Mouse (Mus musculus) thymus, adult 2 months (tissue): ENCODE measurements at regions not wholly inside any gene's neighbourhood (a gene's known extent, or its start where the extent isn't known, plus 50 kb on each side); places are given as distances from the start of the nearest gene placed in this dataset.

Experiments
- DNase-seq: peaks from one replicate; pipeline ENCODE4 v3.0.0; 2021
- H3K27ac ChIP-seq: fragments of 200-500 bp; 2 replicates; pipeline ENCODE4 v1.5.1; 2012; ENCODE audit warnings: low read length, control low read depth; ENCODE audit not compliant: control insufficient read depth, insufficient read depth
- H3K27me3 ChIP-seq: fragments of 200-500 bp; 2 replicates; pipeline ENCODE4 v1.6.1; 2012; ENCODE audit warnings: mild to moderate bottlenecking, low read length, moderate library complexity, mixed read lengths; ENCODE audit not compliant: control insufficient read depth, insufficient read depth
- H3K36me3 ChIP-seq: fragments of 200-500 bp; 2 replicates; pipeline ENCODE4 v1.6.1; 2012; ENCODE audit warnings: mild to moderate bottlenecking, low read length, moderate library complexity; ENCODE audit not compliant: control insufficient read depth, insufficient read depth
- H3K4me1 ChIP-seq: fragments of 200-500 bp; replicated peaks from 2 replicates; pipeline ENCODE4 v1.6.1; 2012; ENCODE audit warnings: low read length; ENCODE audit not compliant: control insufficient read depth, insufficient read depth
- H3K4me3 ChIP-seq: fragments of 200-500 bp; 2 replicates; pipeline ENCODE4 v1.5.1; 2012; ENCODE audit warnings: mild to moderate bottlenecking, low read length, control low read depth, moderate library complexity; ENCODE audit not compliant: control insufficient read depth, insufficient read depth
- CTCF ChIP-seq: fragments of 200-500 bp; IDR thresholded peaks from 2 replicates; pipeline ENCODE4 v1.5.1; 2012; ENCODE audit warnings: mild to moderate bottlenecking, control low read depth, low read length, moderate library complexity, borderline replicate concordance; ENCODE audit not compliant: control insufficient read depth, poor library complexity, insufficient read depth; ENCODE audit errors: extremely low read depth
- POLR2A ChIP-seq: fragments of 200-500 bp; IDR thresholded peaks from 2 replicates; pipeline ENCODE4 v1.6.1; 2012; ENCODE audit warnings: mild to moderate bottlenecking, low read length, control low read depth, moderate library complexity; ENCODE audit not compliant: control insufficient read depth, poor library complexity, insufficient read depth; ENCODE audit errors: extremely low read depth
- WGBS: fragments of 180-500 bp; shearing (Covaris S2); methylation state at CpG from one replicate; pipeline ENCODE4 v1.1.7; 2018; 5-methylcytosine and 5-hydroxymethylcytosine counted together

GRCm38 (mm10) chr2:148503143-148503854, 59.9 kb upstream of the Cd93 start:
- Histone ChIP-seq H3K4me3 (no peak overlapping the region), H3K27me3 (no peaks in the 10 kb centered on the region), H3K4me1 (no peaks in the 10 kb centered on the region), H3K36me3 (no peaks in the 10 kb centered on the region), H3K27ac (no peak overlapping the region)
- WGBS, result 93% methylated on average over 2 of the region's 2 CpGs
- TF ChIP-seq CTCF, result no peak
- TF ChIP-seq POLR2A, result no peak
- no peak for DNase-seq

- 87% methylated on average over 2 of the region's 2 CpGs for WGBS
- no peaks in the 10 kb centered on the region for H3K36me3 ChIP-seq
- TF ChIP-seq CTCF (no peak), POLR2A (no peak)
- DNase-seq, result no peak
- H3K4me1 ChIP-seq, result no peaks in the 10 kb centered on the region
- no peak overlapping the region for H3K4me3 ChIP-seq
- no peaks in the 10 kb centered on the region for H3K27me3 ChIP-seq
- H3K27ac ChIP-seq, result no peak overlapping the region
Observed at GRCm38 (mm10) chr2:148502321-148502720, 59.0 kb upstream of the Cd93 start.

GRCm38 (mm10) chr2:148500235-148500936, 57.0 kb upstream of the Cd93 start:
- Histone ChIP-seq H3K4me3 (no peak overlapping the region), H3K36me3 (no peaks in the 10 kb centered on the region), H3K27me3 (no peaks in the 10 kb centered on the region), H3K4me1 (no peaks in the 10 kb centered on the region), H3K27ac (no peak overlapping the region)
- no peak for DNase-seq
- TF ChIP-seq CTCF, result no peak
- TF ChIP-seq POLR2A, result no peak
- WGBS, result 77% methylated on average over 6 of the region's 6 CpGs

DNA sequence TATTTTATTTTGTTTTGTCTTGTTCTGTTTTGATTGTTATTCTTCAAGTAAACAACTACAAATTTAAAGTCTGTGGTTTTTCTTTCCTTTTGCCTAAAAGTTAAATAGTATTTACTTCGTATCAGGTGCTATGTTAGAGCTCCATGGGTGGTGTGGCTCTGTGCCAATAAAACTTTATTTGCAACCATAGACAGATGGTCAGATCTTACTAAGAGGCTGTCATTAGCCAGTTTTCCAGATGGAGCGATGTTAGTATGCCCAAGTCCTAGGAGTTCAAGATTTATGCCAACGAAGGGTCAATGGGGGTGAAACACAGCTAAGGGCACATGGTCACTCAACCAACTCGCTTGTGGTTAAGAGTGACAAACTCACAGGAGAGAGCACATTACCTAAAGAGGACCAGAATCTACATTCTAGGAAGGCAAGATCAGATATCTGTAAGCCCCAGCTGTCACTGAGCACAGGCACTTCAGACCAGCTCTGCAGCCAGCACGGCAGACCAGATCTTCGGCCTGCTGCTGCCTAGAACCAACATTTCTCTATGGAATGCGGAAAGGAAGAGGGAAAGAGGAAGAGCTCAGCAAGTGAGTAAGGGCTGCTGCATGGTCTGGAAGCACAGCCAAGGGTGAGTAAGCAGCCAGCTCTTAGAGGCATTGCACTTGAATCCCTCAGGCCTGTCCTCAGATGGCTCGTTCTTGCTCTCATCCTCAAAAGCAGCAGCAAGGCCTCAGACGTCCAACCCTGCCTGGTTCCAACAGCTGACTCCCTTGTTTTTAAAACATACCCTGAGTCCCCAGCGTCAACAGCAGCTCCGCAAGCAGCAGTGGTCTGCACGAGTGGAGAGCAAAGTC, 54.3 kb upstream of the Cd93 start:
- 92% methylated on average over 12 of the region's 12 CpGs for WGBS
- no peak for DNase-seq
- Histone ChIP-seq H3K27ac (no peak overlapping the region), H3K4me3 (no peak overlapping the region), H3K27me3 (no peaks in the 10 kb centered on the region), H3K4me1 (no peaks in the 10 kb centered on the region), H3K36me3 (no peaks in the 10 kb centered on the region)
- no peak for TF ChIP-seq POLR2A
- no peak for TF ChIP-seq CTCF

DNA sequence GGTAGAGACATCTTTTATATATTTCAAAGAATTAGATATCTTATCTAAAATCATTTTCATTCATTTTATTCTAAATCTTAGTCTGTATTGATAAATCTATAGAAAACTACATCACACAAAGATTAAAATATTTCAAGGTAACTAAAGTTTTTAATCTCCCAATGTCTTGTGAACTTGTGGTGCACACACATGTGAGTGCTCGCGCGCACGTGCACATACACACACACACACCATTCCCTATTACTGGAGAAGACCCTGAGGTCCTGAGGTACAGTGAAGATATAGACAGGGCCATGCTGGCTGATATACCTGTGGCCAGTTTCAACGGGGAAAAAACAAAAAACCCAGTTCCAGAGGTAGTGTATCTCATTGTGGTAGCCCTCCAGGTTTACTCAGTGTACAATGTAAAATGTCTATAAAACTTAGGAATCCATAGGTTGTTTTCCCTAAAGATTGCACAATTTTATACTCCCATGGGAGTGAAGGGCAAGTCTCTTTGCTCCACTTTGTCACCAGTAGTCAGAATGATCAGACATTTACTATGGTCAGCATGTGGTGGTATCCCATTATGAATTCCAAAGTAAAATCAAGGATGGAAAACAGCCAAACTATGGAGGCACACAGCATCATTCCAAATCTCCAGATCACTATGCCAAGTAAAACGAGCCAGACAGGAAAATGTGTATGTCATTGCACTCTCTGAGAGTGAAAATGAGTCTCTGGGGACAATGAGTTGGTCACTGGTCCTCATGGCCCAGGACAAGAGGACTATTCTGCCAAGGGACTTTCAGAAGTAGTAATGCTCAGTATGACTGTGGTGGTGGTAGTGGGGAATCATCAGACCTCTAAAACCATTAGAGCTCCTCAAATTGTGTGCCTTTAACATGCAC, 53.0 kb upstream of the Cd93 start:
- 93% methylated on average over 6 of the region's 6 CpGs for WGBS
- H3K4me3 ChIP-seq, result no peak overlapping the region
- no peaks in the 10 kb centered on the region for H3K4me1 ChIP-seq
- H3K36me3 ChIP-seq, result no peaks in the 10 kb centered on the region
- DNase-seq, result no peak
- no peak for TF ChIP-seq CTCF
- TF ChIP-seq POLR2A, result no peak
- H3K27ac ChIP-seq, result no peak overlapping the region
- no peaks in the 10 kb centered on the region for H3K27me3 ChIP-seq
